Mouse (Mus musculus): ENCODE data around the gene Zfp651. TPM values are rescaled to one million over a fixed set of nuclear protein-coding genes. Genes with fewer than 3 reads are reported as not detected.

Zfp651 gene
- polyA plus RNA-seq, 1 experiment: not detected

GRCm38 (mm10) chr9:121794972-121795539 is 35.9 kb downstream of the Zfp651 start:
- Histone ChIP-seq H3K27ac (ENCODE audit: insufficient read depth, low read depth, low read length) (no peak overlapping the region), H3K4me1 (ENCODE audit: control insufficient read depth, insufficient read depth, low read length) (peaks cover 45% of the 10 kb centered on the region), H3K4me3 (ENCODE audit: insufficient read depth, low read depth, low read length) (no peak overlapping the region)
- TF ChIP-seq CTCF (IDR thresholded peaks at IDR 0.05; ENCODE audit: insufficient read depth, low read depth, low read length) (no peak), POLR2A (IDR thresholded peaks at IDR 0.05; ENCODE audit: insufficient read depth, low read depth, low read length) (no peak)
- WGBS: 40% methylated on average over 1 of the region's 1 CpGs

- no peak for TF ChIP-seq CTCF (IDR thresholded peaks at IDR 0.05; ENCODE audit: insufficient read depth, low read depth, low read length)
- no peak for TF ChIP-seq POLR2A (IDR thresholded peaks at IDR 0.05; ENCODE audit: insufficient read depth, low read depth, low read length)
- Histone ChIP-seq H3K4me3 (ENCODE audit: insufficient read depth, low read depth, low read length) (no peak overlapping the region), H3K27ac (ENCODE audit: insufficient read depth, low read depth, low read length) (no peak overlapping the region), H3K4me1 (ENCODE audit: control insufficient read depth, insufficient read depth, low read length) (peaks cover 21% of the 10 kb centered on the region)
- 56% methylated on average over 12 of the region's 12 CpGs for WGBS
Observed at GRCm38 (mm10) chr9:121797722-121798121, 38.6 kb downstream of the Zfp651 start.

GRCm38 (mm10) chr9:121798887-121799520 is 39.9 kb downstream of the Zfp651 start:
- Histone ChIP-seq H3K4me3 (ENCODE audit: insufficient read depth, low read depth, low read length) (no peak overlapping the region), H3K27ac (ENCODE audit: insufficient read depth, low read depth, low read length) (no peak overlapping the region), H3K4me1 (ENCODE audit: control insufficient read depth, insufficient read depth, low read length) (peaks cover 17% of the 10 kb centered on the region; the same call in 1 of the 2 replicates)
- 58% methylated on average over 6 of the region's 6 CpGs for WGBS
- TF ChIP-seq CTCF (IDR thresholded peaks at IDR 0.05; ENCODE audit: insufficient read depth, low read depth, low read length) (no peak), POLR2A (IDR thresholded peaks at IDR 0.05; ENCODE audit: insufficient read depth, low read depth, low read length) (no peak)

- Histone ChIP-seq H3K27ac (ENCODE audit: insufficient read depth, low read depth, low read length) (no peak overlapping the region), H3K4me3 (ENCODE audit: insufficient read depth, low read depth, low read length) (no peak overlapping the region), H3K4me1 (ENCODE audit: control insufficient read depth, insufficient read depth, low read length) (peaks cover 8% of the 10 kb centered on the region; the same call in 1 of the 2 replicates)
- TF ChIP-seq POLR2A (IDR thresholded peaks at IDR 0.05; ENCODE audit: insufficient read depth, low read depth, low read length): no peak
- no peak for TF ChIP-seq CTCF (IDR thresholded peaks at IDR 0.05; ENCODE audit: insufficient read depth, low read depth, low read length)
- 83% methylated on average over 7 of the region's 7 CpGs for WGBS
Observed at GRCm38 (mm10) chr9:121802747-121803146, 43.6 kb downstream of the Zfp651 start.

- Histone ChIP-seq H3K27ac (ENCODE audit: insufficient read depth, low read depth, low read length) (peak overlapping the region; percentile 22), H3K4me3 (ENCODE audit: insufficient read depth, low read depth, low read length) (no peak overlapping the region), H3K4me1 (ENCODE audit: control insufficient read depth, insufficient read depth, low read length) (peaks cover 20% of the 10 kb centered on the region; the same call in 1 of the 2 replicates)
- TF ChIP-seq POLR2A (IDR thresholded peaks at IDR 0.05; ENCODE audit: insufficient read depth, low read depth, low read length) (no peak), CTCF (IDR thresholded peaks at IDR 0.05; ENCODE audit: insufficient read depth, low read depth, low read length) (no peak)
- WGBS: 64% methylated on average over 1 of the region's 1 CpGs
Observed at GRCm38 (mm10) chr9:121807546-121807945, 48.4 kb downstream of the Zfp651 start.

GRCm38 (mm10) chr9:121807947-121808346 is 48.8 kb downstream of the Zfp651 start:
- peaks cover 20% of the 10 kb centered on the region; the same call in 1 of the 2 replicates for H3K4me1 ChIP-seq (ENCODE audit: control insufficient read depth, insufficient read depth, low read length)
- TF ChIP-seq POLR2A (IDR thresholded peaks at IDR 0.05; ENCODE audit: insufficient read depth, low read depth, low read length) (no peak), CTCF (IDR thresholded peaks at IDR 0.05; ENCODE audit: insufficient read depth, low read depth, low read length) (no peak)
- H3K27ac ChIP-seq (ENCODE audit: insufficient read depth, low read depth, low read length): peak overlapping the region; percentile 22
- no peak overlapping the region for H3K4me3 ChIP-seq (ENCODE audit: insufficient read depth, low read depth, low read length)
- 49% methylated on average over 7 of the region's 7 CpGs for WGBS

- no peak overlapping the region for H3K4me3 ChIP-seq (ENCODE audit: insufficient read depth, low read depth, low read length)
- TF ChIP-seq POLR2A (IDR thresholded peaks at IDR 0.05; ENCODE audit: insufficient read depth, low read depth, low read length): no peak
- TF ChIP-seq CTCF (IDR thresholded peaks at IDR 0.05; ENCODE audit: insufficient read depth, low read depth, low read length): no peak
- peaks cover 20% of the 10 kb centered on the region; the same call in 1 of the 2 replicates for H3K4me1 ChIP-seq (ENCODE audit: control insufficient read depth, insufficient read depth, low read length)
- WGBS: 74% methylated on average over 3 of the region's 3 CpGs
- peak overlapping the region; percentile 22 for H3K27ac ChIP-seq (ENCODE audit: insufficient read depth, low read depth, low read length)
Observed at GRCm38 (mm10) chr9:121808511-121808910, 49.4 kb downstream of the Zfp651 start.

- WGBS: 44% methylated on average over 15 of the region's 15 CpGs
- TF ChIP-seq CTCF (IDR thresholded peaks at IDR 0.05; ENCODE audit: insufficient read depth, low read depth, low read length) (no peak), POLR2A (IDR thresholded peaks at IDR 0.05; ENCODE audit: insufficient read depth, low read depth, low read length) (no peak)
- Histone ChIP-seq H3K4me3 (ENCODE audit: insufficient read depth, low read depth, low read length) (no peak overlapping the region), H3K27ac (ENCODE audit: insufficient read depth, low read depth, low read length) (peak overlapping the region; percentile 76), H3K4me1 (ENCODE audit: control insufficient read depth, insufficient read depth, low read length) (peaks cover 20% of the 10 kb centered on the region; the same call in 1 of the 2 replicates)
Observed at GRCm38 (mm10) chr9:121810081-121810821, 51.1 kb downstream of the Zfp651 start.

- TF ChIP-seq POLR2A (IDR thresholded peaks at IDR 0.05; ENCODE audit: insufficient read depth, low read depth, low read length) (no peak), CTCF (IDR thresholded peaks at IDR 0.05; ENCODE audit: insufficient read depth, low read depth, low read length) (no peak)
- 76% methylated on average over 6 of the region's 6 CpGs for WGBS
- Histone ChIP-seq H3K4me3 (ENCODE audit: insufficient read depth, low read depth, low read length) (no peak overlapping the region), H3K4me1 (ENCODE audit: control insufficient read depth, insufficient read depth, low read length) (peaks cover 20% of the 10 kb centered on the region), H3K27ac (ENCODE audit: insufficient read depth, low read depth, low read length) (no peak overlapping the region)
Observed at GRCm38 (mm10) chr9:121815183-121815582, 56.1 kb downstream of the Zfp651 start.
